Mouse (Mus musculus) lung, adult 2 months (tissue): ENCODE data around the gene Bcl2l12.
A peak's percentile ranks its signal among the peaks of the same experiment; 100 is the strongest.

Source experiments
- CTCF ChIP-seq: fragments of 200-500 bp; IDR thresholded peaks from 2 replicates; pipeline ENCODE4 v1.5.1; 2011; ENCODE audit warnings: mild to moderate bottlenecking, low read length, control low read depth; ENCODE audit not compliant: insufficient read depth
- POLR2A ChIP-seq: fragments of 200-500 bp; IDR thresholded peaks from 2 replicates; pipeline ENCODE4 v1.6.1; 2011; ENCODE audit warnings: low read depth, mild to moderate bottlenecking, control low read depth, low read length, borderline replicate concordance; ENCODE audit errors: extremely low read depth

DNA sequence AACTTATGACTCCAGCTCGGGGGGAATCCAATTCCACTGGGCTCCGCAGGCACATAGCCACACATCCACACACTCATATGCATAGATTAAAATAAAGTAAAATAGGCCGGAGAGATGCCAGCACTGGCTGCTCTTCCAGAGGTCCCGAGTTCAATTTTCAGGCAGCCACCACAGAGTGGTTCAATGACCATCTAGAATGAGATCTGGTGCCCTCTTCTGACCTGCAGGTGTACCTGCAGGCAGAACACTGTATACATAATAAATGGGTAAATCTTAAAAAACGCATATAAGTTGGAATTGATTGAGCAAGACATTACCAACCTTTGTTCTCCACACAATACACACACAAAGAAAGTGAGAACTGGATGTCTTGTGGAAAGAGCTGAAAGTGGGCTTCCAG lies 42.9 kb downstream of the Bcl2l12 start:
- peak; percentile 30; the same call in 1 of the 2 replicates for TF ChIP-seq CTCF
- no peak for TF ChIP-seq POLR2A
